Mouse (Mus musculus) kidney, embryonic 15.5 days (tissue): Measurements from ENCODE around the gene Enpep. TPM values are rescaled to one million over a fixed set of nuclear protein-coding genes. Genes with fewer than 3 reads are reported as not detected.

ENCODE experiments used
- polyA plus RNA-seq: library from polyadenylated mRNA; unstranded; fragments of >200 nt; fragmentation: Nextera tagmentation; extraction: Ambion mirVana; gene quantifications from 2 replicates; pipeline ENCODE4 v1.2.1, GENCODE M21; 2015

Enpep gene
- polyA plus RNA-seq, 1 experiment from 2014 or later = 82.7 TPM

Other genes with a start within 250 kb of the Enpep start
- gene Pitx2, start 132.8 kb downstream of the Enpep start, polyA plus RNA-seq = 6.2 and 9.8 TPM in 2 replicates
- gene Elovl6, start 199.6 kb upstream of the Enpep start, polyA plus RNA-seq = 46.6 and 47.6 TPM in 2 replicates